Mouse (Mus musculus) stomach, embryonic 14.5 days (tissue): Measurements from ENCODE around the gene Gatad2b. TPM values are rescaled to one million over a fixed set of nuclear protein-coding genes. Genes with fewer than 3 reads are reported as not detected.
"Not testable (repeated sequence)": the region's sequence is repeated elsewhere in the genome, so short reads cannot be mapped to it uniquely, and the experiment has no call there.

Experiments used
- ATAC-seq: fragments of 200-750 bp; cut with Nextera tagmentation; 2 replicates; pipeline ENCODE4 v1.8.0; 2017; ENCODE audit warnings: low read depth, moderate TSS enrichment; ENCODE audit not compliant: insufficient number of reproducible peaks, insufficient read depth, low FRiP score
- H3K27ac ChIP-seq: fragments of 300-500 bp; sonication (generic); 2 replicates; pipeline ENCODE4 v1.5.1; 2014; ENCODE audit warnings: mild to moderate bottlenecking, low read length, moderate library complexity, mixed read lengths
- H3K27me3 ChIP-seq: fragments of 300-500 bp; sonication (generic); 2 replicates; pipeline ENCODE4 v1.6.1; 2014; ENCODE audit warnings: low read length, control low read depth, mixed read lengths; ENCODE audit not compliant: control insufficient read depth, insufficient read depth
- H3K36me3 ChIP-seq: fragments of 300-500 bp; sonication (generic); 2 replicates; pipeline ENCODE4 v1.6.1; 2014; ENCODE audit warnings: mild to moderate bottlenecking, control low read depth, low read length, moderate library complexity, mixed read lengths; ENCODE audit not compliant: control insufficient read depth, insufficient read depth
- H3K4me1 ChIP-seq: fragments of 300-500 bp; sonication (generic); 2 replicates; pipeline ENCODE4 v1.6.1; 2014; ENCODE audit warnings: low read length, control low read depth, mixed read lengths; ENCODE audit not compliant: control insufficient read depth, insufficient read depth
- H3K4me2 ChIP-seq: fragments of 300-500 bp; sonication (generic); replicated peaks from 2 replicates; pipeline ENCODE4 v1.6.1; 2014; ENCODE audit warnings: low read depth, low read length, control low read depth
- H3K4me3 ChIP-seq: fragments of 300-500 bp; sonication (generic); 2 replicates; pipeline ENCODE4 v1.5.1; 2014; ENCODE audit warnings: low read depth, low read length, control low read depth
- H3K9ac ChIP-seq: fragments of 300-500 bp; sonication (generic); replicated peaks from 2 replicates; pipeline ENCODE4 v1.6.1; 2014; ENCODE audit warnings: low read depth, mild to moderate bottlenecking, control low read depth, low read length, moderate library complexity, mixed read lengths
- H3K9me3 ChIP-seq: fragments of 300-500 bp; sonication (generic); 2 replicates; pipeline ENCODE4 v1.6.1; 2016; ENCODE audit warnings: low read depth, low read length, control low read depth; ENCODE audit not compliant: control insufficient read depth
- WGBS: fragments of 180-500 bp; shearing (Covaris S2); extraction: QIAGEN DNeasy Blood & Tissue Kit; methylation state at CpG from one replicate; pipeline ENCODE4 v1.1.7; 2014; 5-methylcytosine and 5-hydroxymethylcytosine counted together
- polyA plus RNA-seq: library from polyadenylated mRNA; unstranded; fragments of >200 nt; fragmentation: Nextera tagmentation; extraction: Ambion mirVana; gene quantifications from 2 replicates; pipeline ENCODE4 v1.2.1, GENCODE M21; 2014

The Gatad2b gene
- 22.3 and 28.7 TPM in 2 replicates for polyA plus RNA-seq

GRCm38 (mm10) chr3:90292345-90293275, at the start of gene Gatad2b:
Gatad2b (plus strand) TSS chr3:90293178.
- Histone ChIP-seq H3K9me3 (no peaks in the 10 kb centered on the region), H3K27ac (peak within 1 kb of the TSS; percentile 96), H3K36me3 (no peaks in the 10 kb centered on the region), H3K27me3 (no peaks in the 10 kb centered on the region), H3K9ac (peak within 1 kb of the TSS; percentile 84), H3K4me3 (peak within 1 kb of the TSS; percentile 80), H3K4me2 (peak within 1 kb of the TSS; percentile 84), H3K4me1 (peaks cover 12% of the 10 kb centered on the region)
- WGBS, result under 1% methylated on average over 47 of the region's 47 CpGs
- ATAC-seq, result peak; percentile 99

GRCm38 (mm10) chr3:90245406-90245805, 47.6 kb upstream of the Gatad2b start:
- peaks cover 6% of the 10 kb centered on the region; the same call in 1 of the 2 replicates for H3K36me3 ChIP-seq
- H3K4me3 ChIP-seq, result no peak overlapping the region
- H3K9ac ChIP-seq, result no peak overlapping the region
- no peaks in the 10 kb centered on the region for H3K27me3 ChIP-seq
- 54% methylated on average over 2 of the region's 2 CpGs for WGBS
- H3K27ac ChIP-seq, result no peak overlapping the region
- ATAC-seq, result no peak
- H3K9me3 ChIP-seq, result no peaks in the 10 kb centered on the region
- no peak overlapping the region for H3K4me2 ChIP-seq
- H3K4me1 ChIP-seq, result peaks cover 24% of the 10 kb centered on the region; the same call in 1 of the 2 replicates

- Histone ChIP-seq H3K27ac (peak overlapping the region; percentile 97), H3K9me3 (no peaks in the 10 kb centered on the region), H3K36me3 (peaks cover 15% of the 10 kb centered on the region; the same call in 1 of the 2 replicates), H3K27me3 (no peaks in the 10 kb centered on the region), H3K4me1 (peaks cover 22% of the 10 kb centered on the region; the same call in 1 of the 2 replicates), H3K9ac (peak overlapping the region; percentile 67), H3K4me3 (peak overlapping the region; percentile 71), H3K4me2 (peak overlapping the region; percentile 84)
- ATAC-seq, result peak; percentile 0; the same call in 1 of the 2 replicates
- WGBS, result under 1% methylated on average over 3 of the region's 3 CpGs
Observed at GRCm38 (mm10) chr3:90247630-90247959, 45.4 kb upstream of the Gatad2b start.

GRCm38 (mm10) chr3:90247960-90248745, 44.8 kb upstream of the Gatad2b start, which contains the start of gene Slc39a1:
Slc39a1 (plus strand) TSS chr3:90248172.
- Histone ChIP-seq H3K4me1 (peaks cover 17% of the 10 kb centered on the region; the same call in 1 of the 2 replicates), H3K27me3 (no peaks in the 10 kb centered on the region), H3K36me3 (peaks cover 15% of the 10 kb centered on the region; the same call in 1 of the 2 replicates), H3K27ac (peak within 1 kb of the TSS; percentile 97), H3K4me3 (peak within 1 kb of the TSS; percentile 71), H3K9ac (peak within 1 kb of the TSS; percentile 67), H3K9me3 (no peaks in the 10 kb centered on the region), H3K4me2 (peak within 1 kb of the TSS; percentile 84)
- peak; percentile 93 for ATAC-seq
- under 1% methylated on average over 44 of the region's 44 CpGs for WGBS

GRCm38 (mm10) chr3:90248746-90249100, 44.3 kb upstream of the Gatad2b start:
- Histone ChIP-seq H3K4me2 (peak overlapping the region; percentile 84), H3K4me1 (peaks cover 15% of the 10 kb centered on the region; the same call in 1 of the 2 replicates), H3K36me3 (peaks cover 15% of the 10 kb centered on the region; the same call in 1 of the 2 replicates), H3K27ac (peak overlapping the region; percentile 97), H3K9me3 (no peaks in the 10 kb centered on the region), H3K27me3 (no peaks in the 10 kb centered on the region), H3K9ac (peak overlapping the region; percentile 67), H3K4me3 (peak overlapping the region; percentile 71)
- ATAC-seq, result no peak
- WGBS, result 4% methylated on average over 10 of the region's 10 CpGs

- Histone ChIP-seq H3K4me1 (peaks cover 18% of the 10 kb centered on the region; the same call in 1 of the 2 replicates), H3K36me3 (peaks cover 15% of the 10 kb centered on the region; the same call in 1 of the 2 replicates), H3K4me3 (no peak overlapping the region), H3K4me2 (no peak overlapping the region), H3K9ac (no peak overlapping the region), H3K9me3 (no peaks in the 10 kb centered on the region), H3K27ac (no peak overlapping the region), H3K27me3 (no peaks in the 10 kb centered on the region)
- no peak for ATAC-seq
- WGBS, result 87% methylated on average over 6 of the region's 6 CpGs
Observed at GRCm38 (mm10) chr3:90250791-90251190, 42.2 kb upstream of the Gatad2b start.

- not testable (repeated sequence) for H3K9me3 ChIP-seq, H3K27me3 ChIP-seq, H3K9ac ChIP-seq, H3K4me3 ChIP-seq, ATAC-seq, H3K4me2 ChIP-seq, H3K27ac ChIP-seq
- peaks cover 18% of the 10 kb centered on the region; the same call in 1 of the 2 replicates for H3K4me1 ChIP-seq
- H3K36me3 ChIP-seq, result peaks cover 15% of the 10 kb centered on the region; the same call in 1 of the 2 replicates
- 96% methylated on average over 10 of the region's 12 CpGs for WGBS
Observed at GRCm38 (mm10) chr3:90251731-90252226, 41.2 kb upstream of the Gatad2b start.

GRCm38 (mm10) chr3:90252659-90253058, 40.3 kb upstream of the Gatad2b start:
- peaks cover 15% of the 10 kb centered on the region; the same call in 1 of the 2 replicates for H3K4me1 ChIP-seq
- not testable (repeated sequence) for ATAC-seq, H3K27ac ChIP-seq, H3K4me3 ChIP-seq, H3K27me3 ChIP-seq, H3K9me3 ChIP-seq, H3K4me2 ChIP-seq, H3K9ac ChIP-seq
- H3K36me3 ChIP-seq, result peaks cover 20% of the 10 kb centered on the region
- 89% methylated on average over 2 of the region's 2 CpGs for WGBS
